Mouse (Mus musculus) C2C12 (cell line): ENCODE measurements at regions not wholly inside any gene's neighbourhood (a gene's known extent, or its start where the extent isn't known, plus 50 kb on each side); places are given as distances from the start of the nearest gene placed in this dataset.

Source experiments
- H3K27me3 ChIP-seq: one replicate; pipeline ENCODE4 v1.6.1; 2011; ENCODE audit not compliant: control insufficient read depth, insufficient read depth, insufficient read length
- H3K36me3 ChIP-seq: one replicate; pipeline ENCODE4 v1.6.1; 2011; ENCODE audit not compliant: control insufficient read depth, insufficient read depth
- H3K4me3 ChIP-seq: one replicate; pipeline ENCODE4 v1.5.1; 2011; ENCODE audit warnings: mild to moderate bottlenecking, control low read depth; ENCODE audit not compliant: poor library complexity, insufficient read depth, severe bottlenecking
- H3K79me2 ChIP-seq: one replicate; pipeline ENCODE4 v1.6.1; 2011; ENCODE audit not compliant: control insufficient read depth, insufficient read depth
- H3K79me3 ChIP-seq: one replicate; pipeline ENCODE4 v1.6.1; 2011; ENCODE audit warnings: low read depth, control low read depth
- H3ac ChIP-seq: one replicate; pipeline ENCODE3; 2011; ENCODE audit warnings: low read depth; ENCODE audit not compliant: control insufficient read depth, insufficient read length
- CEBPB ChIP-seq: IDR thresholded peaks from one replicate; pipeline ENCODE4 v1.6.1; 2011; ENCODE audit warnings: low read depth, mild to moderate bottlenecking, control low read depth, moderate library complexity
- CTCF ChIP-seq: IDR thresholded peaks from one replicate; pipeline ENCODE4 v1.5.1; 2011; ENCODE audit not compliant: control insufficient read depth, insufficient read depth, insufficient read length
- FOSL1 ChIP-seq: IDR thresholded peaks from one replicate; pipeline ENCODE4 v1.8.0; 2011; ENCODE audit warnings: mild to moderate bottlenecking, low read length; ENCODE audit not compliant: poor library complexity, insufficient read depth, severe bottlenecking
- MAX ChIP-seq: IDR thresholded peaks from one replicate; pipeline ENCODE4 v1.6.1; 2011; ENCODE audit warnings: mild to moderate bottlenecking, control low read depth
- MYOD1 ChIP-seq: IDR thresholded peaks from one replicate; pipeline ENCODE4 v1.6.1; 2011; ENCODE audit warnings: low read depth; ENCODE audit not compliant: control insufficient read depth, insufficient read length
- MYOG ChIP-seq: IDR thresholded peaks from one replicate; pipeline ENCODE4 v1.6.1; 2011; ENCODE audit not compliant: control insufficient read depth, insufficient read length; ENCODE audit errors: extremely low read depth
- USF1 ChIP-seq: IDR thresholded peaks from one replicate; pipeline ENCODE4 v1.6.1; 2011; ENCODE audit warnings: low read depth, mild to moderate bottlenecking, control low read depth, moderate library complexity

DNA sequence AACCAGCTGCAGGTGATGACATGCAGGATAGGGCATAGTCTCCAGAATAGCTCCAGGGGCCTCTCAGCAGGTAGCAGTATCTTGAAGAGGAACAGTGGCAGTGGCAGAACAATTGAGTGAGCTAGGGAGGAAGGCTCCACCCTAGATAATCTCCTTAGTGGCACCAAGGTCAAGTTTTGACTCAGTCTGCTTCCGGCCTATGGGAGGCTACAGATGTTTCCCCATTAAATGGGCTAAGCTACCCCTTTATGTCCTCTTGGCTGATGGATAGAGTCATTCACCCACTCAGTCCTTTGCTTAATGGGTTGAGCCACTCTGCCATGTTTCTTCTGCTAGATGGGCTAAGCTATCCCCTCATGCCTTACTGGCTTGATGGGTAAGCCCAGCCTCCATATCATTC, 395.1 kb downstream of the Epha3 start:
- no peak overlapping the region for H3K4me3 ChIP-seq
- H3ac ChIP-seq: no peak overlapping the region
- no peaks in the 10 kb centered on the region for H3K79me3 ChIP-seq
- no peaks in the 10 kb centered on the region for H3K27me3 ChIP-seq
- TF ChIP-seq FOSL1 (no peak), CEBPB (no peak), CTCF (no peak), MYOD1 (no peak), MAX (no peak), USF1 (no peak), MYOG (no peak)
- H3K79me2 ChIP-seq: no peaks in the 10 kb centered on the region
- no peaks in the 10 kb centered on the region for H3K36me3 ChIP-seq
